In genomic region chr9:119029568-119029967, GRCm38 (mm10) we compare ENCODE assay signal across 9 mouse cellular contexts. TPM values are rescaled to one million over a fixed set of nuclear protein-coding genes. Genes with fewer than 3 reads are reported as not detected.
A peak's percentile ranks its signal among the peaks of the same experiment; 100 is the strongest.
DNase-seq lines count a peak whose midpoint lies in the region; ATAC-seq and TF ChIP-seq lines count a peak whose summit lies in the region.
"Had no signal": no experiment of that assay in that cellular context is flagged by ENCODE, and none has a peak within 500 bp of the region (broad histone marks: within the 10 kb centered on the region; RNA-seq: fewer than 3 reads in every experiment).

No protein-coding gene starts in this region.

- H3K27me3 ChIP-seq in hindbrain, embryonic 16.5 days (replicated peaks; ENCODE audit: control insufficient read depth, insufficient read depth, low read length) = no peaks in the 10 kb centered on the region
- no peaks in the 10 kb centered on the region for H3K27me3 ChIP-seq in hindbrain, embryonic 13.5 days
- H3K27me3 ChIP-seq in E14TG2a.4 (ENCODE audit: insufficient read depth, low read length) = peaks cover 31% of the 10 kb centered on the region
- H3K27me3 ChIP-seq: limb, embryonic 15.5 days had no signal

- 44% methylated on average over 7 of the region's 7 CpGs for WGBS in hindbrain, embryonic 16.5 days
- WGBS in hindbrain, embryonic 13.5 days = 56% methylated on average over 7 of the region's 7 CpGs

- no peak overlapping the region for H3K27ac ChIP-seq in hindbrain, embryonic 16.5 days (ENCODE audit: low read depth, low read length)
- H3K27ac ChIP-seq in hindbrain, embryonic 13.5 days = no peak overlapping the region
- H3K27ac ChIP-seq: limb, embryonic 15.5 days had no signal

- no peak overlapping the region for H3K9ac ChIP-seq in hindbrain, embryonic 16.5 days (ENCODE audit: low read depth, low read length)
- no peak overlapping the region for H3K9ac ChIP-seq in hindbrain, embryonic 13.5 days
- H3K9ac ChIP-seq: limb, embryonic 15.5 days had no signal

- peak; percentile 58 for TF ChIP-seq CTCF in E14TG2a.4 (conservative IDR thresholded peaks at IDR 0.05; ENCODE audit: low read length)

- no peaks in the 10 kb centered on the region for H3K9me3 ChIP-seq in hindbrain, embryonic 16.5 days (ENCODE audit: control insufficient read depth, low read length)
- H3K9me3 ChIP-seq in hindbrain, embryonic 13.5 days = no peaks in the 10 kb centered on the region
- H3K9me3 ChIP-seq in E14TG2a.4 (ENCODE audit: low read length) = no peaks in the 10 kb centered on the region
- H3K9me3 ChIP-seq: limb, embryonic 15.5 days had no signal

- no peaks in the 10 kb centered on the region; the same call in 1 of the 2 replicates for H3K36me3 ChIP-seq in hindbrain, embryonic 16.5 days (ENCODE audit: control insufficient read depth, insufficient read depth, low read length)
- peaks cover 6% of the 10 kb centered on the region; the same call in 1 of the 2 replicates for H3K36me3 ChIP-seq in hindbrain, embryonic 13.5 days
- no peaks in the 10 kb centered on the region for H3K36me3 ChIP-seq in E14TG2a.4 (ENCODE audit: insufficient read depth, low read length)

- peaks cover 28% of the 10 kb centered on the region for H3K4me1 ChIP-seq in hindbrain, embryonic 16.5 days (ENCODE audit: control insufficient read depth, insufficient read depth, low read depth, low read length)
- H3K4me1 ChIP-seq in hindbrain, embryonic 13.5 days (replicated peaks) = peaks cover 34% of the 10 kb centered on the region
- peaks cover 33% of the 10 kb centered on the region for H3K4me1 ChIP-seq in E14TG2a.4 (replicated peaks; ENCODE audit: low read depth, low read length)

- peak; percentile 35; the same call in 1 of the 2 replicates for ATAC-seq in hindbrain, embryonic 16.5 days
- ATAC-seq in hindbrain, embryonic 13.5 days (ENCODE audit: low FRiP score) = no peak
- ATAC-seq in megakaryocyte-erythroid progenitor cell, adult 5-6 weeks (replicated peaks; ENCODE audit: low FRiP score, low TSS enrichment, poor library complexity, severe bottlenecking) = peak; percentile 62

- peak; percentile 22 for DNase-seq in cerebellum, adult 9-10 months
- DNase-seq in gastrocnemius, postnatal 25 days = peak; percentile 72
- peak; percentile 48 to 66 for DNase-seq in layer of hippocampus, adult 8-10 months (ENCODE audit: low spot score in 2 of 2)
- DNase-seq in thymus, postnatal 14 days = peak; percentile 73

- no peak overlapping the region for H3K4me2 ChIP-seq in hindbrain, embryonic 16.5 days (ENCODE audit: low read length)
- no peak overlapping the region for H3K4me2 ChIP-seq in hindbrain, embryonic 13.5 days
- H3K4me2 ChIP-seq: limb, embryonic 15.5 days had no signal

- no peak overlapping the region for H3K4me3 ChIP-seq in hindbrain, embryonic 16.5 days (ENCODE audit: low read length)
- H3K4me3 ChIP-seq in hindbrain, embryonic 13.5 days = no peak overlapping the region
- H3K4me3 ChIP-seq in E14TG2a.4 (replicated peaks; ENCODE audit: low read length) = no peak overlapping the region
- H3K4me3 ChIP-seq: limb, embryonic 15.5 days had no signal

RNA-seq across cellular contexts. Expression of gene Vill, which starts 23.0 kb away (rescaled TPM):
- polyA plus RNA-seq in hindbrain, embryonic 16.5 days (2015; fragmentation: Nextera tagmentation; extraction: Ambion mirVana) = 4.7 and 5.0 TPM in 2 replicates
- 4.2 TPM in 2 replicates for polyA plus RNA-seq in hindbrain, embryonic 13.5 days (2015; fragmentation: Nextera tagmentation; extraction: Ambion mirVana)
- under 1 TPM; 0.23 to 0.27 TPM for total RNA-seq in gastrocnemius, postnatal 25 days (2021)
- 1 to 10 TPM in 3 of 4 experiments, under 1 TPM in 1; 0.99 to 4.4 (median 3.1) TPM for total RNA-seq in layer of hippocampus, adult 8-10 months (2022)
- total RNA-seq in megakaryocyte-erythroid progenitor cell, adult 5-6 weeks (2014; fragmentation: Nextera tagmentation) = 7.2 TPM in 1 of 2 replicates, not detected in the other
- 8.7 and 11.9 TPM in 2 replicates for total RNA-seq in megakaryocyte-erythroid progenitor cell, adult 5-6 weeks (2017)

Comparison
In these comparisons a context has a peak if more than half of its experiments do, and no peak if none do; other contexts are left out.
1. DNase-seq: peak in every context shown above with its lines; median percentile 73 in thymus, postnatal 14 days; 72 in gastrocnemius, postnatal 25 days; 57 in layer of hippocampus, adult 8-10 months; 22 in cerebellum, adult 9-10 months.